In the genomic region with DNA sequence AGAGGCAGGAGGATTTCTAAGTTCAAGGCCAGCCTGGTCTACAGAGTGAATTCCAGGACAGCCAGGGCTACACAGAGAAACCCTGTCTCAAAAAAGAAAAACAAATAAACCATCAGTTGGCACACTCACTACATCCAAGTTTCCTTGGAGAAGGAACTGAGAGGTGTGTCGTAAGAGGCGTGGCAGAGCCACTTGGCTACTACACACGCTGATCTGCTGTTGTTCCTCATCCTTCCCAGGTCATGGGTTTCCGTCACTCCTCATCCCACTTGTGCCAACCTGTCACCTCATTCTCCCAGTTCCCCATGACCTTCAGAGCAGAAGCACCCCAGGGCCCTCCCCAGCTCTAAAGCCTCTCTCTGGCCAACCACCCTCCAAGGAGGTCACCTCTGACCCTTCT, we compare ENCODE assay signal across 20 mouse cellular contexts. TPM values are rescaled to one million over a fixed set of nuclear protein-coding genes. Genes with fewer than 3 reads are reported as not detected.
DNase-seq lines count a peak whose midpoint lies in the region; ATAC-seq lines count a peak whose summit lies in the region.
"Had no signal": no experiment of that assay in that cellular context is flagged by ENCODE, and none has a peak within 500 bp of the region (broad histone marks: within the 10 kb centered on the region; RNA-seq: fewer than 3 reads in every experiment).

No protein-coding gene starts in this region.

- H3K9me3 ChIP-seq in heart, embryonic 10.5 days = no peaks in the 10 kb centered on the region
- H3K9me3 ChIP-seq in neural tube, embryonic 15.5 days (replicated peaks) = no peaks in the 10 kb centered on the region
- no peaks in the 10 kb centered on the region for H3K9me3 ChIP-seq in liver, embryonic 16.5 days (replicated peaks; ENCODE audit: control insufficient read depth, low read length)
- H3K9me3 ChIP-seq: forebrain, embryonic 13.5 days; G1E; heart, embryonic 13.5 days; limb, embryonic 12.5 days; lung, embryonic 15.5 days had no signal

- intact Hi-C loops in heart, postnatal 25 days (cut with DNase I) = no loop called here

- no peak for ATAC-seq in neural tube, embryonic 15.5 days (ENCODE audit: low FRiP score)
- no peak for ATAC-seq in liver, embryonic 16.5 days (ENCODE audit: low read depth)
- ATAC-seq in erythroblast, adult 5-6 weeks (replicated peaks; ENCODE audit: low FRiP score, poor library complexity, severe bottlenecking) = no peak
- ATAC-seq: forebrain, embryonic 13.5 days; hindbrain, postnatal 0 days had no signal

- no peak for DNase-seq in heart, embryonic 10.5 days (ENCODE audit: low spot score)
- no peak for DNase-seq in heart, postnatal 25 days (ENCODE audit: low spot score)
- no peak for DNase-seq in neural tube, embryonic 10.5 days (ENCODE audit: extremely low spot score, low spot score)
- no peak for DNase-seq in adrenal gland, postnatal 10 days
- no peak for DNase-seq in right cerebral cortex, adult 18-20 months
- DNase-seq: cerebellum, adult 9-11 months; embryo, embryonic 11 days; kidney, adult 2 months; kidney, postnatal 36 days; layer of hippocampus, adult 9-11 months had no signal

- H3K9ac ChIP-seq in neural tube, embryonic 15.5 days (replicated peaks) = no peak overlapping the region
- 0 out of 2 replicates have a peak overlapping the region, but pooled peaks have one; percentile 5 for H3K9ac ChIP-seq in liver, embryonic 16.5 days (ENCODE audit: low read depth, low read length)
- H3K9ac ChIP-seq: forebrain, embryonic 13.5 days; limb, embryonic 12.5 days; lung, embryonic 15.5 days had no signal

- no peaks in the 10 kb centered on the region for H3K27me3 ChIP-seq in heart, embryonic 10.5 days (ENCODE audit: insufficient read depth, poor library complexity, severe bottlenecking)
- no peaks in the 10 kb centered on the region for H3K27me3 ChIP-seq in neural tube, embryonic 15.5 days (replicated peaks)
- no peaks in the 10 kb centered on the region for H3K27me3 ChIP-seq in liver, embryonic 16.5 days (ENCODE audit: control insufficient read depth, insufficient read depth, low read depth, low read length)
- H3K27me3 ChIP-seq: forebrain, embryonic 13.5 days; heart, embryonic 13.5 days; limb, embryonic 12.5 days; lung, embryonic 15.5 days had no signal

- no peak overlapping the region for H3K4me3 ChIP-seq in heart, embryonic 10.5 days
- no peak overlapping the region for H3K4me3 ChIP-seq in neural tube, embryonic 15.5 days (replicated peaks)
- H3K4me3 ChIP-seq in liver, embryonic 16.5 days (ENCODE audit: low read depth, low read length) = no peak overlapping the region
- H3K4me3 ChIP-seq: forebrain, embryonic 13.5 days; heart, embryonic 13.5 days; limb, embryonic 12.5 days; lung, embryonic 15.5 days; myocyte had no signal

- H3K36me3 ChIP-seq in heart, embryonic 10.5 days = no peaks in the 10 kb centered on the region
- no peaks in the 10 kb centered on the region for H3K36me3 ChIP-seq in neural tube, embryonic 15.5 days
- no peaks in the 10 kb centered on the region for H3K36me3 ChIP-seq in liver, embryonic 16.5 days (ENCODE audit: control insufficient read depth, insufficient read depth)
- H3K36me3 ChIP-seq: heart, embryonic 13.5 days; limb, embryonic 12.5 days; lung, embryonic 15.5 days had no signal

- no peak overlapping the region for H3K4me2 ChIP-seq in neural tube, embryonic 15.5 days
- H3K4me2 ChIP-seq in liver, embryonic 16.5 days (ENCODE audit: low read depth, low read length) = no peak overlapping the region
- H3K4me2 ChIP-seq: forebrain, embryonic 13.5 days; heart, embryonic 13.5 days; limb, embryonic 12.5 days; lung, embryonic 15.5 days had no signal

- H3K27ac ChIP-seq in heart, embryonic 10.5 days = peak overlapping the region; percentile 49
- H3K27ac ChIP-seq in neural tube, embryonic 15.5 days (replicated peaks) = 0 out of 2 replicates have a peak overlapping the region, but pooled peaks have one; percentile 33
- peak overlapping the region; percentile 100 for H3K27ac ChIP-seq in liver, embryonic 16.5 days (ENCODE audit: low read length)
- H3K27ac ChIP-seq: forebrain, embryonic 13.5 days; heart, embryonic 13.5 days; hindbrain, postnatal 0 days; limb, embryonic 12.5 days; lung, embryonic 15.5 days had no signal

- WGBS in heart, embryonic 10.5 days = 86% methylated on average over 4 of the region's 4 CpGs
- 92% methylated on average over 4 of the region's 4 CpGs for WGBS in neural tube, embryonic 15.5 days
- WGBS in liver, embryonic 16.5 days (ENCODE audit: insufficient replicate concordance) = 78% methylated on average over 4 of the region's 4 CpGs

- peaks cover 79% of the 10 kb centered on the region for H3K4me1 ChIP-seq in heart, embryonic 10.5 days
- H3K4me1 ChIP-seq in neural tube, embryonic 15.5 days = peaks cover 33% of the 10 kb centered on the region
- H3K4me1 ChIP-seq in liver, embryonic 16.5 days (ENCODE audit: control insufficient read depth, low read depth, low read length) = peaks cover 83% of the 10 kb centered on the region

RNA-seq across cellular contexts. Expression of a gene that starts 17.5 kb away (rescaled TPM):
- polyA plus RNA-seq in heart, embryonic 10.5 days (2016; fragmentation: Nextera tagmentation; extraction: Ambion mirVana) = 8.0 and 10.5 TPM in 2 replicates
- total RNA-seq in heart, postnatal 25 days (2021) = 10 to 100 TPM; 13.8 to 17.7 TPM
- 4.0 and 5.4 TPM in 2 replicates for polyA plus RNA-seq in neural tube, embryonic 15.5 days (2015; fragmentation: Nextera tagmentation; extraction: Ambion mirVana)
- 6.9 and 7.8 TPM in 2 replicates for polyA plus RNA-seq in liver, embryonic 16.5 days (2015; fragmentation: Nextera tagmentation; extraction: Ambion mirVana)
- total RNA-seq in adrenal gland, postnatal 10 days (2021) = 10 to 100 TPM; 19.2 to 24.9 TPM
- total RNA-seq in erythroblast, adult 5-6 weeks (2015; ENCODE audit: low replicate concordance) = 5.4 and 12.7 TPM in 2 replicates
- total RNA-seq in erythroblast, adult 5-6 weeks (2017; ENCODE audit: low replicate concordance) = 8.0 and 11.4 TPM in 2 replicates

RNA-seq across cellular contexts. Expression of a gene that starts 52.9 kb away (rescaled TPM):
- 0.71 and 1.1 TPM in 2 replicates for polyA plus RNA-seq in heart, embryonic 10.5 days (2016; fragmentation: Nextera tagmentation; extraction: Ambion mirVana)
- under 1 TPM; 0.14 to 0.18 TPM for total RNA-seq in heart, postnatal 25 days (2021)
- polyA plus RNA-seq in neural tube, embryonic 15.5 days (2015; fragmentation: Nextera tagmentation; extraction: Ambion mirVana) = 3.2 and 3.8 TPM in 2 replicates
- 0.12 and 0.14 TPM in 2 replicates for polyA plus RNA-seq in liver, embryonic 16.5 days (2015; fragmentation: Nextera tagmentation; extraction: Ambion mirVana)
- under 1 TPM; 0.30 to 0.61 TPM for total RNA-seq in adrenal gland, postnatal 10 days (2021)
- 1.5 and 4.4 TPM in 2 replicates for total RNA-seq in erythroblast, adult 5-6 weeks (2015; ENCODE audit: low replicate concordance)
- total RNA-seq in erythroblast, adult 5-6 weeks (2017; ENCODE audit: low replicate concordance) = 1.0 and 4.5 TPM in 2 replicates
- polyA plus RNA-seq: kidney, adult 2 months had no signal

Comparison
In these comparisons a context has a peak if more than half of its experiments do, and no peak if none do; other contexts are left out.
1. H3K27ac ChIP-seq: peak in every context shown above with its lines; median percentile 100 in liver, embryonic 16.5 days; 49 in heart, embryonic 10.5 days; 33 in neural tube, embryonic 15.5 days.